Comparison of ENCODE assay signal across 7 mouse cellular contexts in genomic region chr3:103808891-103809798, GRCm38 (mm10). TPM values are rescaled to one million over a fixed set of nuclear protein-coding genes. Genes with fewer than 3 reads are reported as not detected.
A peak's percentile ranks its signal among the peaks of the same experiment; 100 is the strongest.
DNase-seq lines count a peak whose midpoint lies in the region; ATAC-seq lines count a peak whose summit lies in the region.

Gene Dclre1b, minus strand, starts transcription at chr3:103809444.
Gene Ap4b1, plus strand, starts transcription at chr3:103809520.
Gene Gm43064, plus strand, starts transcription at chr3:103809573.

- peak within 1 kb of the TSS; percentile 88 for H3K4me2 ChIP-seq in intestine, embryonic 16.5 days (ENCODE audit: low read depth, low read length)
- peak within 1 kb of the TSS; percentile 65 for H3K4me2 ChIP-seq in midbrain, embryonic 11.5 days

- peak within 1 kb of the TSS; percentile 86 for H3K9ac ChIP-seq in intestine, embryonic 16.5 days (ENCODE audit: low read depth, low read length)
- peak within 1 kb of the TSS; percentile 94 for H3K9ac ChIP-seq in midbrain, embryonic 11.5 days (ENCODE audit: low read length)

- WGBS in intestine, embryonic 16.5 days: under 1% methylated on average over 54 of the region's 70 CpGs
- WGBS in midbrain, embryonic 11.5 days: under 1% methylated on average over 63 of the region's 70 CpGs

- no peaks in the 10 kb centered on the region for H3K27me3 ChIP-seq in intestine, embryonic 16.5 days (replicated peaks; ENCODE audit: control insufficient read depth, insufficient read depth, low read length)
- H3K27me3 ChIP-seq in midbrain, embryonic 11.5 days (ENCODE audit: control insufficient read depth, insufficient read depth, low read length): no peaks in the 10 kb centered on the region

- peak; percentile 95 for DNase-seq in adrenal gland, adult 2 months
- DNase-seq in embryo, embryonic 11.5 days (ENCODE audit: low read depth, low spot score): peak; percentile 88
- DNase-seq in gastrocnemius, postnatal 4 days (ENCODE audit: low spot score in 2 of 2): peak; percentile 83 to 94
- peak; percentile 84 to 89 for DNase-seq in left cerebral cortex, postnatal 36 days (ENCODE audit: low spot score in 2 of 2)
- peak; percentile 99 for DNase-seq in midbrain, embryonic 11.5 days (ENCODE audit: low spot score, missing footprints)
- DNase-seq in skeletal muscle tissue, adult 2 months (ENCODE audit: low read depth, low spot score): peak; percentile 94

- peak within 1 kb of the TSS; percentile 96 for H3K27ac ChIP-seq in intestine, embryonic 16.5 days (ENCODE audit: low read length)
- H3K27ac ChIP-seq in midbrain, embryonic 11.5 days (ENCODE audit: low read depth, low read length): peak within 1 kb of the TSS; percentile 83

- no peaks in the 10 kb centered on the region for H3K9me3 ChIP-seq in intestine, embryonic 16.5 days (ENCODE audit: control insufficient read depth, low read length)
- no peaks in the 10 kb centered on the region for H3K9me3 ChIP-seq in midbrain, embryonic 11.5 days (ENCODE audit: control insufficient read depth, low read length)

- 0 out of 2 replicates have a peak, but pooled peaks cover 3% of the 10 kb centered on the region for H3K36me3 ChIP-seq in intestine, embryonic 16.5 days (ENCODE audit: control insufficient read depth, insufficient read depth, low read length)
- peaks cover 4% of the 10 kb centered on the region; the same call in 1 of the 2 replicates for H3K36me3 ChIP-seq in midbrain, embryonic 11.5 days (ENCODE audit: control insufficient read depth, insufficient read depth, low read length)

- peak within 1 kb of the TSS; percentile 85 for H3K4me3 ChIP-seq in intestine, embryonic 16.5 days (ENCODE audit: low read length)
- H3K4me3 ChIP-seq in midbrain, embryonic 11.5 days (ENCODE audit: low read depth, low read length): peak within 1 kb of the TSS; percentile 57

- intact Hi-C loops in left cerebral cortex, postnatal 36 days (cut with DNase I): loop anchor here (1.0 to 5.0 kb wide), 3 partner anchors 18 to 103 kb away; partner anchors contain the start of genes Hipk1 and Rsbn1

- peak; percentile 98 for ATAC-seq in intestine, embryonic 16.5 days
- peak; percentile 98 for ATAC-seq in midbrain, embryonic 11.5 days (ENCODE audit: low FRiP score)

- peaks cover 7% of the 10 kb centered on the region; the same call in 1 of the 2 replicates for H3K4me1 ChIP-seq in intestine, embryonic 16.5 days (ENCODE audit: control insufficient read depth, insufficient read depth, low read length)
- no peaks in the 10 kb centered on the region for H3K4me1 ChIP-seq in midbrain, embryonic 11.5 days (ENCODE audit: control insufficient read depth, insufficient read depth, low read length)

RNA-seq across cellular contexts. Expression of gene Dclre1b, which starts in this region (rescaled TPM):
- 10 to 100 TPM; 17.4 to 20.0 TPM for total RNA-seq in adrenal gland, adult 2 months (2021)
- polyA plus RNA-seq in adrenal gland, adult 2 months (2012; rRNA removed): 13.0 and 17.5 TPM in 2 replicates
- 10 to 100 TPM in 1 of 2 experiments, 1 to 10 TPM in 1; 6.7 to 10.6 TPM for total RNA-seq in gastrocnemius, postnatal 4 days (2021)
- 19.1 and 21.1 TPM in 2 replicates for polyA plus RNA-seq in intestine, embryonic 16.5 days (2015; fragmentation: Nextera tagmentation; extraction: Ambion mirVana)
- total RNA-seq in left cerebral cortex, postnatal 36 days (2021): 10 to 100 TPM; 10.6 to 11.0 TPM
- 36.3 and 44.6 TPM in 2 replicates for polyA plus RNA-seq in midbrain, embryonic 11.5 days (2014; fragmentation: Nextera tagmentation; extraction: Ambion mirVana)

RNA-seq across cellular contexts. Expression of gene Ap4b1, which starts in this region (rescaled TPM):
- 10 to 100 TPM; 13.7 to 23.7 TPM for total RNA-seq in adrenal gland, adult 2 months (2021)
- polyA plus RNA-seq in adrenal gland, adult 2 months (2012; rRNA removed): 6.7 and 7.2 TPM in 2 replicates
- 10 to 100 TPM; 12.8 to 15.5 TPM for total RNA-seq in gastrocnemius, postnatal 4 days (2021)
- polyA plus RNA-seq in intestine, embryonic 16.5 days (2015; fragmentation: Nextera tagmentation; extraction: Ambion mirVana): 21.0 and 21.8 TPM in 2 replicates
- total RNA-seq in left cerebral cortex, postnatal 36 days (2021): 10 to 100 TPM; 12.1 to 14.3 TPM
- polyA plus RNA-seq in midbrain, embryonic 11.5 days (2014; fragmentation: Nextera tagmentation; extraction: Ambion mirVana): 22.8 and 25.6 TPM in 2 replicates

RNA-seq across cellular contexts. Expression of gene Gm43064, which starts in this region (rescaled TPM):
- under 1 TPM; 0.38 to 0.49 TPM for total RNA-seq in adrenal gland, adult 2 months (2021)
- polyA plus RNA-seq in adrenal gland, adult 2 months (2012; rRNA removed): not detected in 2 replicates
- under 1 TPM; 0.20 to 0.21 TPM for total RNA-seq in gastrocnemius, postnatal 4 days (2021)
- polyA plus RNA-seq in intestine, embryonic 16.5 days (2015; fragmentation: Nextera tagmentation; extraction: Ambion mirVana): 0.45 and 0.69 TPM in 2 replicates
- total RNA-seq in left cerebral cortex, postnatal 36 days (2021): 1 to 10 TPM in 1 of 2 experiments, under 1 TPM in 1; 0.15 to 1.0 TPM
- polyA plus RNA-seq in midbrain, embryonic 11.5 days (2014; fragmentation: Nextera tagmentation; extraction: Ambion mirVana): 0.15 TPM in 1 of 2 replicates, not detected in the other

Comparison
In these comparisons a context has a peak if more than half of its experiments do, and no peak if none do; other contexts are left out.
1. Peak in every context shown above with its lines: DNase-seq, ATAC-seq, H3K4me3 ChIP-seq and H3K27ac ChIP-seq.